Mouse (Mus musculus): ENCODE data around the gene Slc25a45.
A peak's percentile ranks its signal among the peaks of the same experiment; 100 is the strongest.

Gene Slc25a45

DNA sequence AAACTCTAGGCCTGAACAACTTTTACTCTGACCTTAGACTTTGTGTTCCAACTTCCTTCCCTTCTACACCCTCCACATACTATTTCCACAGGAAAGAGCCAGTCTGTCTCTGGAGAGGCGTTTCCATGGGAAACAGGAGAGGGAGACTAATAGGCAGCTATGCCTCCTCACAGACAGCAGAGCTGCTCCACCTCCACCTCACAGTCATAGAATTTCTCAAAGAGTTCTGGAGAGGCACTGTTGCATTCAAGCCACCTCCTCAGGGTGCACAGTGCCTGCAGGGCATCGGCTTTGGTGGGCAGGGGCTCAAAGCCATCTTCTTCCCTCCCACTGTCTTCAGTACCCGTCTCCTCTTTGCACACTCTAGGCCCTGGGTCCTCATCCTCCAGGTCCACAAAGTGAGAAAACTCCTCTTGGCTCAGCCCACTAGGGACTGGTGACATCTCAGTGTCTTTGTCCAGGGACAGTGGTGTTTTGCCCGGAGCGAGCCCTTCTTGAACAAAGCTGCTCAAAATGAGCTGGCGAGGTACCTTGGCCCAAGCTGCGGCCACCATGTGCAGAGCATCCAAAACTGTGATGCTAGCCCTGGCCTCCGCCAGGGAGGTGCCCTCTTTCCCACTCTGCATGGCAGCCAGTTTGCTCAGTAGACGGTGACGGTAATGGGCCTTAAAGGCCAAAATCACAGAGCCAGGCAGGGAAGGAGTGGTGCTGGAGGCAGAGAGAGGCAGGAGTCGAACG, 14.1 kb downstream of the Slc25a45 start:
- DNase-seq (ENCODE audit: low spot score in 2 of 2): no peak

DNA sequence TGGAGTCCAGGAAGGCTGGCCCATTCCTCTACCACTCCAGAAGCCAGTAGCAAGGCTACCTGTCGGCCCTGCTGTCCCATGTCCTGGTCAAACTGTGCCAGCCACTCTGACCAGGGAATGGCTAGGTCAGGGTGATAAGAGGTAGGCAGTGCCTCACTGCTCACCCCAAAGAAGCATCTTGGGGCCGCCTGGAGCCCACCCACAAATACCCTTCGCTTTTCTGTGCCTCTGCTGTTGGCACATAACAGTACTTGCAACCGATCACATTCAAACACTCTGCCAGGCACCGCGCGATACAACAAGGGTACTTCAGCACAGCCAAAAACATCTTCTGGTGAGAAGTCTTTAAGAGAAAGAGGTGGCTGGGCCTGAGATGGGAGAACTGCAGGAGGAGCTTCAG, 14.7 kb downstream of the Slc25a45 start:
- no peak for DNase-seq (ENCODE audit: low spot score in 2 of 2)

DNA sequence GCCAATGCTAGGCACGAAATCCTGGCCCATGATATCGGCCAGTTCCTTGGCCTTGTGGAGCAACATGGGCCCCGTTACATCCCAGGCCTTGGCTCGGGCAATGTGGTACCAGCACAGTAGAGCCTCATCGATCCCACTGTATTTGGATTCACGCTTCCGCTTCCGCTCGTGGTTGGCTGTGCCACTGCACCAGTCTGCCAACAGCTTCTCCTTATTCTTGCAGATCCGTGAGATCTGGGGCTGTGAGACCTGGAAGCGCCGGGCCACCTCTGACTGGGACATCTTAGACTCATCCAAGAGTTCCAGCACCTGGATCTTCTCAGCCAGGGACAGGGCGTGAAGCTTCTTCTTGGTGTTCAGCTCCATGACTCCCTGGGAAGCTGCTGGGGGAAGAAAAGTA, 15.1 kb downstream of the Slc25a45 start:
- no peak for DNase-seq (ENCODE audit: low spot score in 2 of 2)

DNA sequence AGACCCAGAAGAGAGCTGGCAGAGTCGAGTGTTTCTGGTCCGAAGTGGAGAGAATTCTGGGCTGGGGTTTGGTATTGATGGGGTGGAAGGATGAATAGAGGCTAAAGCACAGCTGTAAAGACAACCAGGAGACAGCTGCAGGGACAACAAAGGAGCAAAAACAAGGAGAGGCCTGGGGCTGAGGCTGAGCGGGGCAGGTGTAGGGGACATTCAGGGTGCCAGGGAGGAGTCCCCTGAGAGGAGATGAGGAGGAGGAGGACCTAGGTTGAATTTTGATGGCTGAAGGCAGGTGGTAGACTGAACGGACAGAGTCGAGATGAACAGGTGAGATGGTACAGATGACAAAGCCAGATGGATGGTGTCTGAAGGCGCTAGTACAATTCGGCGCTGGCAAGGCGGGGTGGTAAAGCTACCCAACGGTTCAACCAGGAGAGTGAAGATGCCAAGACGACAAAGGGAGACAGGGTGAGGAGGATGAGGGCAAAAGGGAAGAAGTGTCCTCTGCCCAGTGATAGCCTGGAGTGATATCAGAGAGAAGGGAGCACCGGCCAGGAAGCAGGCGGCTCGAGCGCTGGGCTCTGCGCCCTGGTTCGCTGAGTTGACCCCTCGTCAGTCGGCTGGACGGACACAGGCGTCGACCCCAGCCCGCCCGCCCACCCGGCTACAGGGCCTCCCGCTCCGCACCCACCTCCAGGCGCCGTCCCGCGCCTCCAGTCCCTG, 15.8 kb downstream of the Slc25a45 start:
- DNase-seq (ENCODE audit: low spot score in 2 of 2): no peak

DNA sequence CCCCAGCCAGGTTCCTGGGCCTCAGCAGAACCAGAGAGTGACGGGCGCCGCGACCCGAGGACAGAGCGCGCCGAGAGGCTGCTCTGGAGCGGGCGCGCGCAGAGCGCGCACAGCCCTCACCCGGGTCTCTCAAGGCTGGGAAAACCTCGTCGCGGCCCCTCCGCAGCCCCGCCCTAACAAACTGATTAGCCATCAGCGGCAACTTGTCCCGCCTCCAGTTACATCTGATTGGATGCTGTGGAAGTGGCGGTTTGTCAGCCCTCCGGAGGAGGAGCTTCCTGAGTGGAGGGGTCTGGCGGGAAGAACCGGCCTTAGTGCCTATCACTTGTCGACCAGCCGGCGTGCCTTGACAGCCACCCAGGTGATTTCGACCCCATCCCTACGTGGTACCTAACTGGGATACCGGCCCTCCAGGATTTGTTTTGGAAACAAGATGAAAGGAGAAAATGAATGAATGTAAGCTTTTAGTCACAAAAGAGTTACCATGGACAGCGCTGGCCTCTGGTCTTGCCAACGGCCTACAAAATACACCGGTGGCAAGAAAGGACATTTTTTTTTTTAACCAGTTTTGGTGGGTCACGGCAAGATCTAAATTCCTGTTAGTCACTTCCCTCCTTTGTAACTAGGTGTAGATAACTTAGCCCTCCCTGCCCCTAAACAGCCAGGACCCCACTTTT, 16.5 kb downstream of the Slc25a45 start, which contains the start of gene Tigd3:
Tigd3 (minus strand) TSS at position 148 of the 677 bp plus-strand sequence.
- peak; percentile 79 to 84 for DNase-seq (ENCODE audit: low spot score in 2 of 2)

DNA sequence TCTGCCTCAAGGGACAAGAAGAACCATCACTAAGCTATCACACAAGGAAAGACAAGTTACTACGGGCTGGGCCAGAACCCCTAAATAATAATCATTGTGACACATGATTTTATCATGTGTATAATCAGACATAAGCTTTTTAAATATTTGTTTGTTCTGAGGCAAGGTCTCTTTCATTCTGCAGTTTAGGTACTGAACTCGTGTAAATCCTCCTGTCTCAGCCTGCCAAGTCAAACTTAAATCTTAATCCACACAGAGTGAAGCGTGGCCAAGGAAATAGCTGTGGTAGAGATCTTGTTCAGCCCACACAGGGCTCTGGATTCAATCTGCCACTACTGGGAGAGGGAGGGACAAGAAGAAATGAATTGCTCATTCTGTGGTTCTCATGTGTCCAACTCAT, 29.7 kb downstream of the Slc25a45 start:
- DNase-seq (ENCODE audit: low spot score in 2 of 2): no peak

DNA sequence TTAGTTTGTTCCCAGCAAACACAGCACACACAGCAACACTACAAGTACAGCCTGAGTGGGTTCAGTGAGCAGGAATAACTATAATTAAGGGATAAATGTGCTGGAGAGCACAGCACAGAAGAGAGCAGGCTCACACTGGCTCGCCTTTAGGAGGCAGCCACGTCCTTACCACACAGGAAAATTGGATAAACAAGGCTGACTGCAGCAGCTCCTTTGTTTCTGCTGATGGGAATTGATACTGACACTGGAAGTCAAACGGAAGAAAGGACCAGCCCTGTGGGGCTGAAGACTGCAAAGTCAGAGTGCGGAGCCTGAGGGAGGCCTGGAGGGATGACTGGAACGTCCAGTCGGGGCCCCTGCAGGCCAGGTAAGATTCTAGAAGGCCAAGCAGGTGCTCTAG, 32.6 kb downstream of the Slc25a45 start:
- no peak for DNase-seq (ENCODE audit: low spot score in 2 of 2)

DNA sequence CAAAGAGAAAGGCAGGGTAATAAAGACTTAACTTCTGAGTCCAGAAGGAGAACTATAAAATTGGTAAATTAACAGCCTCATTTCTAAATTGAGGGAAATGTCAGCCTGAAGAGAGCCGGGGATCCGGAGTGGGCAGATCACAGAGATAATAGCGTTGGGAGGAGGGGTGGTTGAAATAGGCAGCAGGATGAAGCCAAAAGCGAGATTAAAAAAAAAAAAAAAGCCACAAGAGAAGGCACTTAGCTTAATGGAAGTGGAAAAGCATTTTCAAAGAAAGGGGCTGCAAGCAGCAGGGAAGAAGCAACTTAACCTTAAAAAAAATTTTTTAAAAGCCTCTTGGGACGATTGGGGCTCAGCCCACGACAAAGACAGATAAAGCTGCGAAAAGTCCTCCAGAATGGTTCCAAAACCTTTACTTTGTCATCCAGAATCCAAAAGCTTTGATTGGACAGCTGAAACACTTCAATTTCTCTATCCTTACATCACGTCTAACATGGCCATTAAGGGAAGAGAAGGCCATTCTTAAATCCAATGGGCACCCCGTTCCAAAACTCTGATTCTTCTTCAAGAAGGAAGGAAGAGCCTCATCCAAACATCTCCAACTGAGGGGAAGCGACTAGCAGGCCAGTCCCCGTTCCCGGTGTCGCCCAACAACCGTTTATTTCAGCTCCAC, 34.0 kb downstream of the Slc25a45 start:
- no peak for DNase-seq (ENCODE audit: low spot score in 2 of 2)

DNA sequence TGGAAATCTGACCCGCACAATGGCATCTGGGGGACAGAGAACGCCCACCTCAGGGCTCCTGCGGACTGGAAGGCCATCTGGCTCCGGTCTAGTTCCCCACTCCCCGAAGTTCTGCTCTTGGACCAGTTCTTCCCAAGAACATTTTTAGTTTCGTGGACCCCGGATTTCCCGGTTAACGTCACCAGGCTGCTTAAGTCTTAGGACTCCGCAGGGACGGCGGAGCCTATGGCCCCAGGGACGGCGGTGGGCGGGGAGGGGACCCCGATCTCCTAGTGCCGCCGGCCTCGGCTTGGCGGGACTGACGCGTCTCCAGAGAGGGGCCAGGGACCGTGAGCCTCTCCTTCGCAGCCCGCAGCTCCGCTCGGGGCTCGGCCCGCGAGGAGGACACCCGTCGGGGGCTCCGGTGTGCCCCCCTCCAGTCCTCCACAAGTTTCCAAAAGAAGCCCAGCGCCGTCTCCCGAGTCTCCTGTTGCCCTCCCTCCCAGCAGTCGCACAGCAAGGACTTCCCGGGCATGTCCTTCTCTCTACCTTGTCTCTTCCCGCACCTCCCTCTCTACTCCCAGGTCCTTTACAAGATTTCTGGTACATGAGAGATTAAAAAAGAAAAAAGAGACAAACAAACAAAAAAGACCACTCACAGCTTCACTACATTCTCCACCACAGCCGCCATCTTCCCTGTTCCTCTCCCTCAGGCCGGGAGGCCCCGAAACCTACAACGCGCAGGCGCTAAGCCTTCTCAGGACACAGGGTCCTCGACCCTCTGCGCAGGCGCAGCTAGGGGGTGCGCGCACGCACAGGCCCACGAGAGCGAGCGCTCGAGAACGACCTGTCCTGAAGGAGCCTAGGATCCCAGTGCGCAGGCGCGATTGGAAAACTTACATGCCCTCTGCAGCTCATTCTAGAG, 34.7 kb downstream of the Slc25a45 start:
- DNase-seq (ENCODE audit: low spot score in 2 of 2): peak; percentile 97 to 98

DNA sequence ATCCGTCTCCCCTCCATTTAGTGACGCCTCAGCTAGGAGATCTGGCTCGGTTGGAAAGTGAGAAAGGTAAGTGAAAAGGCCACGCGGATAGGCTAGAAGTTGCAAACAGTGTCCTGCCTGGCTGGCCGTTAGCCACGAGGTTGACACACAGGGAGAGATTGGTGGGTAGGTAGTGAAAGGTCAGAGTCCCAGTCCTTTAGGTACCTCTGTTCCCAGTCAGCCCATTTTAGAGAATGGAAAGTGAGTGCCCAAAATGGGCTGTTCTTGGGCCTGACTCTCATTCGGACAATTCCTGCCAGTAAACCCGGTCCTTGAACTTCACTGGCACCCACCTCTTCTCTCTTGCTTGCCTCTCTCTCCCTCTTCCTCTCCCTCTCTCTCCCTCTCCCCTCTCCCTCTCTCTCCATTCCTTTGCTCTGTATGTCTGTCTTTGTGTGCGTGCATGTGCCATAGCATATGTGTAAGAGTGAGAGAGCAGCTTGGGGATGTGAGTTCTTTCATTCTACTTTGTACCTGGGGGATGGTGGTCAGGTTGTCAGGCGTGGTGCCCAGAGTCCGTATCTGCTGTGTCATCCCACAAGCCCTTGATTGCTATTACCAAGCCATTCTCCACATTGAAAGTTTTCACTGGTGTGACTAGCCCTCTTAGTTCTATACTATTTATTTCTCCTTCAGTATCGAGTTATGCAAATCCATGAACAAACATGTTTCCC, 35.6 kb downstream of the Slc25a45 start, which contains the start of gene Dpf2:
Dpf2 (minus strand) TSS at position 4 of the 713 bp plus-strand sequence.
- no peak for DNase-seq (ENCODE audit: low spot score in 2 of 2)

DNA sequence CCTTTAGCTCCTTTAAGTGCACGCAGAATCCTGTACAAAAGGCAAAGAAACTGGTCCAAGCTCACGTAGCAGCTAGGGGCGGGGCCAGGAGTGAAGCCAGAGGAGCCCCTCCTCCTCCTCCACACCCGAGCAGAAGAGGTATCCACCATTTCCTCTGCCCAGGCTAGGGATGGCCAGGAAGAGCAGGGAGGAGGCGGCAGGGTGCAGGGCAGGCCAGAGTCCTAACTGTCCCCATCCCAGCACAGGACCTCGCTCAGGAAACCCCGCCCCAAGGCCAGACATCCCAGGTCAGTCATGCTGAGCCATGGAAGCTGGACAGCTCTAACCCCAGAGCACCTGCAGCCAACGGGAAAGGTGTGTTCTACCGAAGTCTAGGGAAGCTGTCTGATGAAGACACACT, 44.1 kb downstream of the Slc25a45 start:
- DNase-seq (ENCODE audit: low spot score in 2 of 2): no peak

DNA sequence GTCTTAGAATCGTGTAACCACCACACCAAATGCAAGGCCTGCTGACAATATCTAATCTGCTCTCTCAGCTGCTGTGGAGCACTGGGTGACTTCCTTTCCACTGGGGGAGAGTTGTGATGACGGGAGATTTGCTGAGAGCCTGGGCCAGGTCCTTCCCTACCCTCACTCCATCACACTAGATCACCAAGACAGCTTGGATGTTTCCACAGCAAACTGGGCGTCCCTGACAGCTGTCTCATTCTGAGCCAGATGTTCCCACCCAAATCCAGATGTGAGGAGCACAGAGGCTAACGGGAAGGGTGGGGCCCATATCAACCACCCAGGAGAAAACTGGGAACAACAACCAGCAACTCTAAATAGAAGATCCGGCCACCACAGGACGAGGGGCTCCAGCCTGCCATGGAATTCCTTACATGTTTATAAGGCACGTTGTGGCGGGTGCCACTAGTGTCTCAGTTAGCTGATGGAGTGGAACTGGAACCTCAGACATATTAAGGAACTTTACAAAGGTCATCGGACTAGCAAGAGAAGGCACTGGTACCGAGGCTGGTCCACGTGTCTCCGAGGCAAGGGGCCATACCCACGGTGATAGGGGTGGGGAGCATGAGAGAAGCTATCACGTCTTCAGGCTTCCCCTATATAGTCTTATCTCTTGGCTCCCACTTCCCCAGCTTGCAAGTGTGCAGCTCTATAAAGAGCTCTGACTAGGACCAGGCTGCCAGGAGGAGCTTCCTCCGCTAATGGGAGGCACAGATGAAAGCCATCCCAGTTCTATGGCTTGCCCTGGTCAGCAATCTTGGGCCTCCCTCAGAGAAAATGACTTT, 44.7 kb downstream of the Slc25a45 start:
- DNase-seq (ENCODE audit: low spot score in 2 of 2): no peak

DNA sequence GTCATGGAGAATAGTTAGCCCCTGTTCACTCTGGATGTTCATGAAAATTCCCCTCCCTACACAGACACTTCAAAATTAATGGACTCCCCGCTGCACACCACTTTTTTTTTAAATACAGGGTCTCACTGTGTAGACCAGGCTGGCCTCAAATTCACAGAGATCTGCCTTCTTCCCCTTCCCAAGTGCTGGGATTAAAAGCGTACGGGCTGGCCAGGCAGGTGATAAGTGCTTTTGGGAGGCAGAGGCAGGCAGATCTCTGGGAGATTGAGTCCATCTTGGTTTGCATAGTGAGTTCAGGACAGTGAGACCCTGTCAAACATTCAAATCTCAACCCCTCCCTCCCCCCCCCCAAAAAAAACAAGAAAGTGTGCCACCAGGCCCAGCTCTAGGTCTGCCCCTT, 45.4 kb downstream of the Slc25a45 start:
- no peak for DNase-seq (ENCODE audit: low spot score in 2 of 2)

DNA sequence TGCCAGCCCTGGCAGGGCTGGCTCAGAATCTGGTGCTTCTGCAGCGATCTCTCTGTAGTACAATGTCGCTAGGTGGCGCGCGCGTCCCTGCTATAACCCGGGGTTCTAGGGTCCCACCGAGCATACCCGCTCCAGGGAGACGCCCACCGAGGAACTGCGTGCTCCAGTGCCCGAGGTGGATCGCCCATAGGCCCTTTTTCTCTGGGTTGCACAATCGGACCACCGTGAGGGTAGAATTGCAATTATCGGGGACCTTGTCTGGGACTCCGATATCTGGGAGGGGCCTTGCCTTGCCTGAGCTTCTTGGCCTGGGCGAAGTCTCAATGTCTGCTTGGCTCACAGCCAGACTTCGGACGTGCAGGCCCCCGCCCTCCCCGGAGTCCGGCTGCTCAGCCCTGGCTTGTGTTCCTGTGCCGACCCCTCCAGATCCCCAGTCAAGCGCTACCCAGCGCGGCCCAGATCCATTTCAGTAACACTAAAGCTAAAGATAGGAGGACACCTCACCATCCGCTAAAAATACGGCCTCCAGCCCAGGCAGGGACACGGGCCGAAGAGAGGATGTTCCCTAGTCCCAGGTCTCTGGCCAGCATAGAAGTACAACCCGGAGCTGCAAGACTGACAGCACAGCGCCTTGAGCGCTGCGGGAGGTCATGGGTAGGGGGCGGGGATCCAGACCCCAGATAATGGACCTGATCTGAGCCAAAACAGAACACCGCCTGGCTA, 46.5 kb downstream of the Slc25a45 start:
- DNase-seq (ENCODE audit: low spot score in 2 of 2): peak; percentile 68 to 80

DNA sequence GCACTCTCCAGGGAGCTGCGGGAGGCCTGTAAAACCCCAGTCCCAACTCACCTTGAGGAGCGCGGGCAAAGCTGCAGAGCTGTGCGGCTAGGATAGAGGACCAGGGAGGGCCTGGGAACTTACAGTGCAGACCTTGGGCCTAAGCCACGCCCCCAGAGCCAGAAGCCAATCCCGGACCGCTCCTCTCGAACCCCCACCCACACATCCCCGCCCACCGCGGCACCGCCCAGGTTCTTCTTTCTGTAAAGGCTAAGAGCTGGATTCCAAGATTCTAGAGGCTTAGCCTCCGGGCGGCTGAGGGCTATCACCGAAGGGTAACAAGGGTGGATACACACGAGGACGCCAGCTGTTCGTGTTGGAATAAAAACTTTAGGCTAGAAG, 47.1 kb downstream of the Slc25a45 start, which contains the start of gene Cdc42ep2:
Cdc42ep2 (minus strand) TSS at position 104 of the 381 bp plus-strand sequence.
- peak; percentile 86 to 91 for DNase-seq (ENCODE audit: low spot score in 2 of 2)

DNA sequence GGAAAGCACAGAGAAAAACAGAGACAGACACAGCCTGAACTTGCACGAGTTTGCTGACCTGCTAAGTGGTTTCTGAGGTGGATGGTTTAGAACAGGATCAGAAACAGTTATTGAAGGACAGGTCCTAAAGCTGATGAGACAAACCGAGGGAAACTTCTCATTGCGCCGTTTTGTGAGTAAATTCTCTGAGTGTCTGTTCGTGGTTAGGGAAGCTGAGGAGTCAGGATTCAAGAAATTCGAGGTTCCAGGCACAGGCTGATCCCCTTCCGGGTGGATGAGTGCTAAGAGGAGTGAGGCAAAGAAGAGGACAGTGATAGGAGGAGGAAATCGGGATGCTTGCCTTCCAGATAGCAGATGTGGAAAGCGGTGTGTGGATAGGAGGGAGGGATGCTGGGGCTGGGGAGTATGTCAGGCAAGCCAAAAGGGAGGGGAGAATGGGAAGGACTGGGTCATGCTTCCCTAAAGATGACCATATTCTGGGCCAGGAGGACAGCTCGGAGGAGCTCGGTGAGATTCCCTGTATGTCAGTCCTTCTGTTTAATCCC, 47.8 kb downstream of the Slc25a45 start:
- no peak for DNase-seq (ENCODE audit: low spot score in 2 of 2)

DNA sequence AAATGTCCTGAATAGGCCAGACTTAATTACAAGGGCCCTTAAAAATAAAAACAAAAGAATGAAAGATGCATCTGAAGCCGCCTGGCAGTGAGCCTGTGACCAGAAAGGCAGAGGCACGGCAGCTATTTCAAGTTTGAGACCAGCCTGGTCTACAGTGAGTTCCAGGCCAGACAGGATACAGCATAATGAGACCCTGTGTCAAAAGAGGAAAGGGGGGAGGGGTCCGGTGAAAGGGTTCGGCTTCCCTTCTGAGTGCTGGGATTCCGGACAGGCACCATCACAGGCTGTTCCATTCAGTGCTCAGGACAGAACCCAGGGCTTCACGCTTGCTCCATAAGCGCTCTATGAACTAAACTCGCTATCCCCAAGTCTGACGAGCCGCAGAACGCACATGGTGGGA, 49.4 kb downstream of the Slc25a45 start:
- DNase-seq (ENCODE audit: low spot score in 2 of 2): no peak

DNA sequence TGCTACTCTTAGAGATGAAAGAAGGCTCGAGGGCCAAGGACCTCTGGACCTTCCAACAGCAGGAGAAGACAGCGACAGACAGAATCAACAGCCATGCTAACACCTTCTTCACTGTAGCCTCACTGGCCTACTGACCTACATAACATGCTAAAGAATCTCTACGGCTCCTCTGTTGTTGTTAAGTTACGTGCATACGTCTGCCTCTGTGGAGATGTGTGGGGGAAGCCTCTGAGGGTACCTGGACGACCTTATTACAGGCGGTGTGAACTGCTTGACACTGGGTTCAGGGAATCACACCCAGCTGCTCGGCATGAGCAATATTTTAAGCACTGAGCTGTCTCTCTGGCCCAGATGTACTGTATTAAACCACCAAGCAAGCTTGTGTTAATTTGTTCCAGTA, 49.9 kb downstream of the Slc25a45 start:
- DNase-seq (ENCODE audit: low spot score in 2 of 2): no peak
